Mouse (Mus musculus): ENCODE measurements around the gene Fam161a. TPM values are rescaled to one million over a fixed set of nuclear protein-coding genes. Genes with fewer than 3 reads are reported as not detected.
"Not testable (repeated sequence)": the region's sequence is repeated elsewhere in the genome, so short reads cannot be mapped to it uniquely, and the experiment has no call there.

The Fam161a gene
- polyA plus RNA-seq, 1 experiment from 2014 or later: 3.3 TPM

DNA sequence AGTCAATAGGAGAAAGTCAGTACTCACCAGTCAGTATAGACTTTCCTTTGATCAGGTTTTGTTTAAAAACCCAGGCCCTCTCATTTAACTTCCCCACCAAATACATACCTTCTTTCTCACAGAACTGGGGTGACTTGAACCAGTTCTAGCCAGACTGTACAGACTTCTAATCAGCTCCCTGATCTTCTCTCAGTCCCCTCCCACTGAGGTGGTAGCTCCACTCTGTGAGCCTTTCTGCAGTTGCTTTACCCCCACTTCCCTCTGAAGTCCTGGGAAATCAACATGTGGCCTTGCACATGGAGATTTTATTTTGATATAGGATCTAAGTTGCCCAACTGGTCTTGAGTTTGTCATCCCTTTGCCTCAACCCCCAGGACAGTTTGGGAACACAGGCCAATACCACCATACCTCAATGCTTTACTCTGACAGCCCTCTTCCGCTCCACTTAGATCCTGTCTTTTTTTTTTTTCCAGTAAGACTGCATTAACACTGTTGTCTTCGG lies 57.9 kb downstream of the Fam161a start:
- no peak overlapping the region for H3K4me2 ChIP-seq
- no peaks in the 10 kb centered on the region for H3K9me3 ChIP-seq
- ATAC-seq (ENCODE audit: insufficient number of reproducible peaks, low FRiP score, low TSS enrichment, low read depth): no peak
- no peak overlapping the region for H3K4me3 ChIP-seq
- H3K9ac ChIP-seq: no peak overlapping the region
- peaks cover 4% of the 10 kb centered on the region; the same call in 1 of the 2 replicates for H3K4me1 ChIP-seq
- H3K27me3 ChIP-seq: no peaks in the 10 kb centered on the region
- no peak overlapping the region for H3K27ac ChIP-seq
- H3K36me3 ChIP-seq: no peaks in the 10 kb centered on the region
- 84% methylated on average over 2 of the region's 2 CpGs for WGBS

DNA sequence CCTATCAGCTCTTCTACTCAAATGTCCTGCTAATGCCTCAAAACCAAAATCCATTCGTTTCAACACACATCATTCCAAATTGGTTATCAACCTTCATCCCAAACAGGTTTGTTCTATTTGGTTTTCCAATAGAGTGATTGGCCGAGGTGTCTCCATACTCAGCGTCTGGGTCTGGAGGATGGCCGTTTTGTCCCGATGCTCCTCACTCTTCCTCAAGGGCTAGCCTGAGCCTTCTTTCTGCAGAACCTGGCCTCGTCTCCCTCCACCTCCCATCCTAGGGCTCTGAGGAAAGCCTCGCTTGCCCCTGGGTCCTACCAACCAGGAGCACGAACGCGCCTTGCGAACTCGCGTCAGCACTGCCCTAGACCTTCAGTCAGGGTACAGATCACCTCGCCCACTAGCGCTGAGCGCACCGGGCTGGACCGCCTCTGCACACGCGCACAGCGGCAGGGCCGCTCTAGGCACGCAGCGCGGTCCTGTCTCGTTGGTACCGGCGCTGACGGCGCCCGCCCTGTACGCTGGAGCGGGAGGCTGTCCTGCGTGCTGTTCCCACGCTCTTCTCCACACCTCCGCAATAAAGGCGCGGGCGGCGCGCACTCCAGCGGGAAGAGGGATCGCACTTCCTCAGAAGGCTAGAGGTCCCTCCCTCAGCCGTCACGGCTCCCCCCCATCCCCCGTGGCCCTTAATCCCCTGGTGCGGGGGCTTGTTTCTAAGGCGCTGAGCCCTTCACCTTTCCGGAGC lies 60.2 kb downstream of the Fam161a start:
- H3K27ac ChIP-seq: peak overlapping the region; percentile 76
- H3K4me3 ChIP-seq: peak overlapping the region; percentile 69
- H3K9me3 ChIP-seq: no peaks in the 10 kb centered on the region
- H3K4me2 ChIP-seq: peak overlapping the region; percentile 81
- WGBS: 1% methylated on average over 49 of the region's 49 CpGs
- ATAC-seq (ENCODE audit: insufficient number of reproducible peaks, low FRiP score, low TSS enrichment, low read depth): peak; percentile 99
- no peaks in the 10 kb centered on the region for H3K36me3 ChIP-seq
- H3K9ac ChIP-seq: peak overlapping the region; percentile 76
- no peaks in the 10 kb centered on the region for H3K27me3 ChIP-seq
- peaks cover 4% of the 10 kb centered on the region; the same call in 1 of the 2 replicates for H3K4me1 ChIP-seq

DNA sequence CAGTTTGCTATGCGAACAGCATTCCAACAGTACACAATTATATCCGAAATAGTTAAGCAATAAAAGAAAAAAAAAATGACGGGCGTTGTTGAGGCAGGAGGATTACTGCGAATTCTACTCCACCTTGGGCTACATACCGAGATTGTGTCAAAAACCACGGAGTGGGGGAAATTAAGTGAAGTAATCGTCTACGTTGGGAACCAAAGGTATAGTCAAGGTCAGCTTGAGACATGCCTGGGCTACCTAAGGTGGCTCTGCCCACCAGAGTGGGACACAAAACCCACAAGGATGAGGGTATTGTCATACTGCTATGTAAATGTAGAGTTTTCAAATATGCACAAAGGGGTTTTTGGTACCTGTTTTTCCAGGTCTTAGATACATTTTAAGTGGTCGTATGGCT lies 60.9 kb downstream of the Fam161a start:
- 7% methylated on average over 10 of the region's 10 CpGs for WGBS
- peak overlapping the region; percentile 69 for H3K4me3 ChIP-seq
- H3K4me2 ChIP-seq: peak overlapping the region; percentile 81
- H3K36me3 ChIP-seq: no peaks in the 10 kb centered on the region
- H3K27me3 ChIP-seq: no peaks in the 10 kb centered on the region
- H3K9me3 ChIP-seq: no peaks in the 10 kb centered on the region
- H3K9ac ChIP-seq: peak overlapping the region; percentile 76
- no peak for ATAC-seq (ENCODE audit: insufficient number of reproducible peaks, low FRiP score, low TSS enrichment, low read depth)
- peak overlapping the region; percentile 76 for H3K27ac ChIP-seq
- peaks cover 4% of the 10 kb centered on the region; the same call in 1 of the 2 replicates for H3K4me1 ChIP-seq

DNA sequence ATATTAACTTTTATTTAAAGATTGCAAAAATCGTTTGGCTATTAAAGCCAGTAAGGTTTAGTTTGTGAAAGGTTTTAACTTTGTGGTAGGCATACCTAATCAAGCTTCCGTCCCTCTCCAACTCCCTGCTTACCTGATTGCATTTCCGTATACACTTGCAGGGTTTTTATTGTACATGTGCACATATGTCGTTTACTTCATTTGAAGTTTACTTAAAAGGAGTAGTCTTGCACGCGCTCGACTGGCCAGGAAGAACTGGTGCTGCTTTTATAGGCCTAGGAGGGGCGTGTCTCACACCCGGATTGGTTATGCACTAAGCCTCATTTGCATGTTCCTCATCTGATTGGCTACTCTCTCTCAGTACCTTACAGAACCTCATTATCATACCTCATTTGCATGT lies 61.7 kb downstream of the Fam161a start:
- not testable (repeated sequence) for H3K27me3 ChIP-seq; H3K27ac ChIP-seq; H3K9ac ChIP-seq; ATAC-seq (ENCODE audit: insufficient number of reproducible peaks, low FRiP score, low TSS enrichment, low read depth); H3K4me2 ChIP-seq; H3K36me3 ChIP-seq; H3K9me3 ChIP-seq; H3K4me1 ChIP-seq; H3K4me3 ChIP-seq
- 78% methylated on average over 9 of the region's 9 CpGs for whole genome bisulfite sequencing

DNA sequence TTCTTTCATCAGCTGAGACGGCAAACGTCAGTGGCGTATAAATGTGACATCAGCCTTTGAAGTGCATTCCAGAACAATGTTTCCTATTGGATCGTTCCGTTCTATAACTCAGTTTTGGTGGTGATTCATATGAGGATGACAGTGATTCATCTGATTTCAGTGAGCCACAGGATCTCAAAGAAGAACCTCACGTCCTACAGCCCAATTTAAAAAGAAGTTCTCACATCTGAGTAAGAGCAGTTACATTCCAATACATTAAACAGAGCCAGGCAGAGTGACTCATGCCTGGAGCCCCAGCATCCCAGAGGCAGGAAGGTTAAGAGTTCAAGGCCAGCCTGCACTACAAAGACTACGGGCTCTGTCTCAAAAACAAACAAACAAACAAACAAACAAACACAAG lies 67.5 kb downstream of the Fam161a start:
- no peaks in the 10 kb centered on the region for H3K27me3 ChIP-seq
- no peak overlapping the region for H3K27ac ChIP-seq
- H3K9ac ChIP-seq: no peak overlapping the region
- no peaks in the 10 kb centered on the region for H3K4me1 ChIP-seq
- no peaks in the 10 kb centered on the region for H3K9me3 ChIP-seq
- 54% methylated on average over 7 of the region's 7 CpGs for WGBS
- no peak overlapping the region for H3K4me3 ChIP-seq
- no peak overlapping the region for H3K4me2 ChIP-seq
- H3K36me3 ChIP-seq: no peaks in the 10 kb centered on the region
- no peak for ATAC-seq (ENCODE audit: insufficient number of reproducible peaks, low FRiP score, low TSS enrichment, low read depth)

DNA sequence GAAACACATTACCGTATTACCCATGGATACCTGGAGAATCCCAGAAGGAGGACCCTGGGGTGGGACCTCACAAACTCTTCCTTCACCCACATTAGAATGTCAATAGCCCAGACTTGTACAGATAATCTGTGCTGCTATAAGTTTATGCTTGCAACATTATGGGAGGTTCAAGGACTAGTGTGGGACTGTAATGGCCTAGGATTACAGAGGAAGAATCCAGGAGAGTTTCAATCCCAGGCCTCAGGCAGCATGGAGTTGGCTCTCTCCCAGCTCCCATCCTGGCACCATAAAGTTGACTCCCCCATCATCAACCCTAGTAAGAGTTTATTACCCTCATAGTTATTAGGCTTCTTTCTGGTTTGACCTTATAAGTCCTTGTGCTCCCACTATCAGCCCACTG lies 71.2 kb downstream of the Fam161a start:
- no peak overlapping the region for H3K9ac ChIP-seq
- H3K27ac ChIP-seq: no peak overlapping the region
- H3K36me3 ChIP-seq: no peaks in the 10 kb centered on the region
- H3K4me3 ChIP-seq: no peak overlapping the region
- WGBS: 97% methylated on average over 1 of the region's 1 CpGs
- H3K9me3 ChIP-seq: no peaks in the 10 kb centered on the region
- H3K27me3 ChIP-seq: no peaks in the 10 kb centered on the region
- H3K4me2 ChIP-seq: no peak overlapping the region
- ATAC-seq (ENCODE audit: insufficient number of reproducible peaks, low FRiP score, low TSS enrichment, low read depth): no peak
- no peaks in the 10 kb centered on the region for H3K4me1 ChIP-seq

Other genes with a start within 250 kb of the Fam161a start
- gene B3gnt2, start 146.6 kb upstream of the Fam161a start, polyA plus RNA-seq (2015; fragmentation: Nextera tagmentation; extraction: Ambion mirVana): 9.8 and 11.6 TPM in 2 replicates
- gene Zrsr1, start 35.5 kb upstream of the Fam161a start, polyA plus RNA-seq (2015; fragmentation: Nextera tagmentation; extraction: Ambion mirVana): 3.3 TPM in 2 replicates
- 9.8 and 12.5 TPM in 2 replicates for gene Gm28048, start 25.4 kb upstream of the Fam161a start, polyA plus RNA-seq (2015; fragmentation: Nextera tagmentation; extraction: Ambion mirVana)
- 322 and 348 TPM in 2 replicates for gene Commd1, start 25.1 kb upstream of the Fam161a start, polyA plus RNA-seq (2015; fragmentation: Nextera tagmentation; extraction: Ambion mirVana)
- gene Cct4, start 17.0 kb upstream of the Fam161a start, polyA plus RNA-seq (2015; fragmentation: Nextera tagmentation; extraction: Ambion mirVana): 233 and 234 TPM in 2 replicates
- gene Xpo1, start 248.5 kb downstream of the Fam161a start, polyA plus RNA-seq (2015; fragmentation: Nextera tagmentation; extraction: Ambion mirVana): 70.7 and 78.0 TPM in 2 replicates